26 mouse cellular contexts compared by ENCODE assay signal in genomic region chr14:33287920-33288319, GRCm38 (mm10).
DNase-seq lines count a peak whose midpoint lies in the region; ATAC-seq and TF ChIP-seq lines count a peak whose summit lies in the region.
"Had no signal": no experiment of that assay in that cellular context is flagged by ENCODE, and none has a peak within 500 bp of the region (broad histone marks: within the 10 kb centered on the region; RNA-seq: fewer than 3 reads in every experiment).

No protein-coding gene starts in this region.

- peak; percentile 46; the same call in 1 of the 2 replicates for TF ChIP-seq EP300 in CH12.LX (IDR thresholded peaks at IDR 0.05; ENCODE audit: low read length)

- 79% methylated on average over 4 of the region's 4 CpGs for WGBS in neural tube, embryonic 11.5 days
- 70% methylated on average over 4 of the region's 4 CpGs for WGBS in forebrain, embryonic 13.5 days

- no peak for TF ChIP-seq CTCF in CH12.LX (conservative IDR thresholded peaks at IDR 0.05 in 1 of 2, IDR thresholded peaks at IDR 0.05 in 1 of 2; ENCODE audit: low read depth in 2 of 2, low read length in 2 of 2)

- H3K4me3 ChIP-seq in neural tube, embryonic 11.5 days (ENCODE audit: low read depth, low read length), result no peak overlapping the region
- H3K4me3 ChIP-seq in CH12.LX (replicated peaks in 1 of 3; ENCODE audit: low read depth in 2 of 3, low read length in 2 of 3, poor library complexity in 1 of 3), result no peak overlapping the region
- no peak overlapping the region for H3K4me3 ChIP-seq in forebrain, embryonic 13.5 days
- H3K4me3 ChIP-seq: embryonic facial prominence, embryonic 13.5 days; embryonic facial prominence, embryonic 15.5 days; erythroblast, embryonic 14.5 days; forebrain, embryonic 10.5 days; forebrain, embryonic 12.5 days; forebrain, embryonic 15.5 days had no signal

- no peak for ATAC-seq in neural tube, embryonic 11.5 days (ENCODE audit: insufficient read depth, low FRiP score, low TSS enrichment)
- no peak for ATAC-seq in forebrain, embryonic 13.5 days
- ATAC-seq: CD4-positive, CD25-positive, alpha-beta regulatory T cell, adult 4 months; forebrain, embryonic 15.5 days; forebrain, postnatal 0 days had no signal

- no peaks in the 10 kb centered on the region for H3K27me3 ChIP-seq in neural tube, embryonic 11.5 days (ENCODE audit: control insufficient read depth, insufficient read depth, low read length)
- no peaks in the 10 kb centered on the region for H3K27me3 ChIP-seq in CH12.LX (replicated peaks)
- H3K27me3 ChIP-seq in forebrain, embryonic 13.5 days, result no peaks in the 10 kb centered on the region
- H3K27me3 ChIP-seq: embryonic facial prominence, embryonic 13.5 days; embryonic facial prominence, embryonic 15.5 days; forebrain, embryonic 12.5 days; forebrain, embryonic 15.5 days had no signal

- in situ Hi-C loops in CH12.LX (cut with MboI; ENCODE audit: low pct_ligation_motif_present, low pct_unique_long_range_greater_than_20kb, low sequenced_read_pairs), result no loop called here

- H3K4me1 ChIP-seq in neural tube, embryonic 11.5 days (ENCODE audit: control insufficient read depth, insufficient read depth, low read length), result no peaks in the 10 kb centered on the region
- H3K4me1 ChIP-seq in CH12.LX (ENCODE audit: control insufficient read depth in 1 of 2, insufficient read depth in 2 of 2), result peaks cover 9 to 28% of the 10 kb centered on the region in 2 experiments
- H3K4me1 ChIP-seq in forebrain, embryonic 13.5 days, result no peaks in the 10 kb centered on the region
- H3K4me1 ChIP-seq: embryonic facial prominence, embryonic 13.5 days; embryonic facial prominence, embryonic 15.5 days; forebrain, embryonic 10.5 days; forebrain, embryonic 15.5 days had no signal

- no peaks in the 10 kb centered on the region for H3K9me3 ChIP-seq in neural tube, embryonic 11.5 days (ENCODE audit: control insufficient read depth, low read length)
- H3K9me3 ChIP-seq in CH12.LX (replicated peaks; ENCODE audit: low read length), result no peaks in the 10 kb centered on the region
- no peaks in the 10 kb centered on the region for H3K9me3 ChIP-seq in forebrain, embryonic 13.5 days (replicated peaks)
- H3K9me3 ChIP-seq: embryonic facial prominence, embryonic 13.5 days; embryonic facial prominence, embryonic 15.5 days; forebrain, embryonic 10.5 days; forebrain, embryonic 12.5 days; forebrain, embryonic 15.5 days had no signal

- H3K36me3 ChIP-seq in neural tube, embryonic 11.5 days (ENCODE audit: control insufficient read depth, insufficient read depth, low read length), result no peaks in the 10 kb centered on the region
- H3K36me3 ChIP-seq in CH12.LX (replicated peaks in 1 of 2; ENCODE audit: control insufficient read depth in 1 of 2, insufficient read depth in 1 of 2, low read length in 1 of 2), result no peaks in the 10 kb centered on the region
- H3K36me3 ChIP-seq in forebrain, embryonic 13.5 days (ENCODE audit: poor library complexity, severe bottlenecking), result no peaks in the 10 kb centered on the region
- H3K36me3 ChIP-seq: embryonic facial prominence, embryonic 13.5 days; embryonic facial prominence, embryonic 15.5 days; forebrain, embryonic 10.5 days; forebrain, embryonic 12.5 days; forebrain, embryonic 15.5 days had no signal

- DNase-seq in neural tube, embryonic 11.5 days (ENCODE audit: low spot score), result peak; percentile 4
- no peak for DNase-seq in neural tube, embryonic 10.5 days (ENCODE audit: extremely low spot score, low spot score)
- DNase-seq in 3T3-L1 (ENCODE audit: low read depth, low spot score) (peak; percentile 54), CH12.LX (ENCODE audit: extremely low read depth) (peak; percentile 52), NIH3T3 (ENCODE audit: low read depth) (peak; percentile 25)
- DNase-seq in retina, embryonic 14.5 days (ENCODE audit: low spot score), result no peak
- DNase-seq: adrenal gland, adult 2 months; adrenal gland, postnatal 10 days; adrenal gland, postnatal 25 days; B cell, adult 2 months; cerebellum, adult 11 months; cerebellum, adult 18-20 months; cerebellum, adult 8-10 months; cerebellum, adult 9-11 months; cerebellum, postnatal 14 days; cerebellum, postnatal 36 days; embryo, embryonic 11 days; forebrain, postnatal 0 days had no signal

- H3K27ac ChIP-seq in neural tube, embryonic 11.5 days (ENCODE audit: low read depth, low read length), result no peak overlapping the region
- no peak overlapping the region for H3K27ac ChIP-seq in CH12.LX (ENCODE audit: insufficient read depth, low read depth)
- H3K27ac ChIP-seq in forebrain, embryonic 13.5 days, result no peak overlapping the region
- H3K27ac ChIP-seq: embryonic facial prominence, embryonic 13.5 days; embryonic facial prominence, embryonic 15.5 days; forebrain, embryonic 10.5 days; forebrain, embryonic 12.5 days; forebrain, embryonic 15.5 days had no signal

- no peak for TF ChIP-seq RAD21 in CH12.LX (IDR thresholded peaks at IDR 0.05; ENCODE audit: low read depth, low read length)

- no peak for TF ChIP-seq POLR2A in CH12.LX (IDR thresholded peaks at IDR 0.05; ENCODE audit: low read depth, low read length)

- dilution Hi-C loops in CH12.LX (cut with MboI; ENCODE audit: extremely low pct_ligation_motif_present, extremely low pct_unique_long_range_greater_than_20kb, low sequenced_read_pairs), result no loop called here

- H3K9ac ChIP-seq in neural tube, embryonic 11.5 days (ENCODE audit: low read length), result no peak overlapping the region
- H3K9ac ChIP-seq in CH12.LX (ENCODE audit: insufficient read depth, low read depth), result no peak overlapping the region
- no peak overlapping the region for H3K9ac ChIP-seq in forebrain, embryonic 13.5 days
- H3K9ac ChIP-seq: embryonic facial prominence, embryonic 13.5 days; embryonic facial prominence, embryonic 15.5 days; forebrain, embryonic 12.5 days; forebrain, embryonic 15.5 days; forebrain, postnatal 0 days had no signal

- no peak overlapping the region for H3K4me2 ChIP-seq in neural tube, embryonic 11.5 days (ENCODE audit: low read depth)
- H3K4me2 ChIP-seq in CH12.LX (ENCODE audit: insufficient read depth, low read depth, poor library complexity, severe bottlenecking), result no peak overlapping the region
- H3K4me2 ChIP-seq in forebrain, embryonic 13.5 days, result no peak overlapping the region
- H3K4me2 ChIP-seq: embryonic facial prominence, embryonic 13.5 days; embryonic facial prominence, embryonic 15.5 days; forebrain, embryonic 12.5 days; forebrain, embryonic 15.5 days had no signal

- H3K79me2 ChIP-seq in CH12.LX (replicated peaks; ENCODE audit: control insufficient read depth, extremely low read depth, insufficient read depth, poor library complexity, severe bottlenecking), result no peaks in the 10 kb centered on the region

TF ChIP-seq in CH12.LX, 34 proteins besides CTCF, POLR2A, EP300 and RAD21:
- TF ChIP-seq TCF12 (IDR thresholded peaks at IDR 0.05; ENCODE audit: low read depth, low read length) (no peak), BHLHE40 (IDR thresholded peaks at IDR 0.05; ENCODE audit: low read depth, low read length) (peak; percentile 50), ETS1 (conservative IDR thresholded peaks at IDR 0.05; ENCODE audit: low read depth, low read length) (peak; percentile 48), MXI1 (IDR thresholded peaks at IDR 0.05; ENCODE audit: low read depth, low read length) (no peak), ZC3H11A (IDR thresholded peaks at IDR 0.05; ENCODE audit: low read depth, low read length) (no peak), IRF4 (IDR thresholded peaks at IDR 0.05; ENCODE audit: low read depth, low read length) (peak; percentile 38; the same call in 1 of the 2 replicates)

Comparison
In these comparisons a context has a peak if more than half of its experiments do, and no peak if none do; other contexts are left out.
1. DNase-seq: peak in neural tube, embryonic 11.5 days (single experiment), 3T3-L1 (single experiment), CH12.LX (single experiment) and NIH3T3 (single experiment); none in neural tube, embryonic 10.5 days (single experiment) and retina, embryonic 14.5 days (single experiment).